Mouse (Mus musculus) lung, postnatal 0 days (tissue): ENCODE measurements around the gene Tmbim6. TPM values are rescaled to one million over a fixed set of nuclear protein-coding genes. Genes with fewer than 3 reads are reported as not detected.
A peak's percentile ranks its signal among the peaks of the same experiment; 100 is the strongest.

Source experiments
- ATAC-seq: fragments of 200-750 bp; cut with Nextera tagmentation; 2 replicates; pipeline ENCODE4 v1.8.0; 2017; ENCODE audit warnings: moderate library complexity
- DNase-seq: peaks from one replicate; pipeline ENCODE4 v3.0.0-alpha.2; 2016; ENCODE audit warnings: low spot score
- H3K27ac ChIP-seq: fragments of 300-500 bp; sonication (generic); 2 replicates; pipeline ENCODE4 v1.5.1; 2014; ENCODE audit warnings: antibody characterized with exemption, mild to moderate bottlenecking, low read length, mixed read lengths
- H3K27me3 ChIP-seq: fragments of 300-500 bp; sonication (generic); replicated peaks from 2 replicates; pipeline ENCODE4 v1.6.1; 2014; ENCODE audit warnings: low read length, mixed read lengths; ENCODE audit not compliant: insufficient read depth
- H3K36me3 ChIP-seq: fragments of 300-500 bp; sonication (generic); 2 replicates; pipeline ENCODE4 v1.6.1; 2014; ENCODE audit warnings: low read length, mixed read lengths; ENCODE audit not compliant: insufficient read depth
- H3K4me1 ChIP-seq: fragments of 300-500 bp; sonication (generic); 2 replicates; pipeline ENCODE4 v1.6.1; 2014; ENCODE audit warnings: antibody characterized with exemption, low read depth, low read length, mixed read lengths; ENCODE audit not compliant: insufficient read depth
- H3K4me2 ChIP-seq: fragments of 300-500 bp; sonication (generic); replicated peaks from 2 replicates; pipeline ENCODE4 v1.6.1; 2014; ENCODE audit warnings: low read depth, mild to moderate bottlenecking, low read length, moderate library complexity, mixed read lengths
- H3K4me3 ChIP-seq: fragments of 300-500 bp; sonication (generic); 2 replicates; pipeline ENCODE4 v1.5.1; 2014; ENCODE audit warnings: low read depth, low read length
- H3K9ac ChIP-seq: fragments of 300-500 bp; sonication (generic); replicated peaks from 2 replicates; pipeline ENCODE4 v1.6.1; 2014; ENCODE audit warnings: low read depth, mild to moderate bottlenecking
- H3K9me3 ChIP-seq: fragments of 300-500 bp; sonication (generic); 2 replicates; pipeline ENCODE4 v1.6.1; 2016; ENCODE audit warnings: low read length, mixed read lengths
- CTCF ChIP-seq: IDR thresholded peaks from 2 replicates; pipeline ENCODE4 v1.5.1; 2016; ENCODE audit warnings: antibody characterized with exemption, mild to moderate bottlenecking
- EP300 ChIP-seq: IDR thresholded peaks from 2 replicates; pipeline ENCODE4 v1.6.1; 2016; ENCODE audit warnings: antibody characterized with exemption, mild to moderate bottlenecking, control low read depth
- WGBS: fragments of 180-500 bp; shearing (Covaris S2); extraction: QIAGEN DNeasy Blood & Tissue Kit; methylation state at CpG from one replicate; pipeline ENCODE4 v1.1.7; 2014; 5-methylcytosine and 5-hydroxymethylcytosine counted together
- polyA plus RNA-seq: library from polyadenylated mRNA; unstranded; fragments of >200 nt; fragmentation: Nextera tagmentation; extraction: Ambion mirVana; gene quantifications from 2 replicates; pipeline ENCODE4 v1.2.1, GENCODE M21; 2015

Gene Tmbim6
- polyA plus RNA-seq, 1 experiment from 2014 or later, result 693 TPM

DNA sequence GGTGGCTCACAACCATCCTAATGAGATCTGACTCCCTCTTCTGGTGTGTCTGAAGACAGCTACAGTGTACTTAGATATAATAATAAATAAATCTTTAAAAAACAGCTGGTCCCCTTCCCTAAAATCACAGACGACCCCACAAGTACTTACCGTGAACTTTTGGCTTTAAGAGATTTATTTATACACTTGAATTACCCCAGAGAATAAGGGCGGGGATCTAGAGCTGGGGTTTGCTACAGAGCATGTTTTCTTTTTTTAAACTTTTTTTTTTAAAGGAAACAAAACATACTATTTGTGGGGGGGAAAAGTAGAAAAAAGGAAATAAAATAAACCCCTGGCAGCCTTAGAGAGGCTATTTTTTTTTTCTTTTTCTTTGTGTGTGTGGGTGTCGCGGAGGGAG, 27.4 kb downstream of the Tmbim6 start:
- Histone ChIP-seq H3K27me3 (no peaks in the 10 kb centered on the region), H3K9me3 (no peaks in the 10 kb centered on the region), H3K4me1 (peaks cover 11% of the 10 kb centered on the region), H3K4me3 (no peak overlapping the region), H3K36me3 (0 out of 2 replicates have a peak, but pooled peaks cover 8% of the 10 kb centered on the region), H3K4me2 (peak overlapping the region; percentile 45), H3K9ac (no peak overlapping the region), H3K27ac (peak overlapping the region; percentile 94)
- TF ChIP-seq EP300, result no peak
- TF ChIP-seq CTCF, result peak; percentile 26; the same call in 1 of the 2 replicates
- ATAC-seq, result no peak
- 4% methylated on average over 5 of the region's 5 CpGs for WGBS
- DNase-seq, result no peak

DNA sequence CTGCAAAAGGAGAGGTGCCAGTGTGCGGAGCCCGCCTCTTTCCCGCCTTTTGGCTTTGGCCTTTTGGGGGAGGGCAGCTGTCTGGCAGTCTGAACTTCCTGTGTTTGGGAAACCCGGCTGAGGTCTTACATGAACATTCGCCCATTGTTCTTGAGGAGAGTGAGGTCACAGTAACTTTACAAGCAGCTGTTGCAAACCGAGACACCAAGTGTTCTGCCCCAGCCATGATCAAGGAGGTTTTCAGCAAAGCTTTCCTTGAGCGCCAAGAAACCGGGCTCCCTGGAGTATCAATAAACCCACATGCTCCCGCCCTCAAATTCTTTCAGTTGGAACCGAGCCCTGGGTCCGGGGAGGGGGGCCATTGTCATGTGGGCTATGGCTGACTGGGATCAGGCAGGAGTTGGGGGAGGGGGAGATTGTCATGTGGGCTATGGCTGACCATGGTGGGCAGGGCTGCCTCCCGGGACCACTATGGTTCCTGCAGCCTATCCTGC, 27.9 kb downstream of the Tmbim6 start:
- Histone ChIP-seq H3K9me3 (no peaks in the 10 kb centered on the region), H3K9ac (no peak overlapping the region), H3K4me2 (peak overlapping the region; percentile 45), H3K4me1 (peaks cover 11% of the 10 kb centered on the region), H3K36me3 (0 out of 2 replicates have a peak, but pooled peaks cover 8% of the 10 kb centered on the region), H3K27ac (peak overlapping the region; percentile 94), H3K27me3 (no peaks in the 10 kb centered on the region), H3K4me3 (no peak overlapping the region)
- DNase-seq, result peak; percentile 93
- peak; percentile 58 for TF ChIP-seq EP300
- TF ChIP-seq CTCF, result no peak
- ATAC-seq, result peak; percentile 71
- WGBS, result 1% methylated on average over 12 of the region's 12 CpGs

DNA sequence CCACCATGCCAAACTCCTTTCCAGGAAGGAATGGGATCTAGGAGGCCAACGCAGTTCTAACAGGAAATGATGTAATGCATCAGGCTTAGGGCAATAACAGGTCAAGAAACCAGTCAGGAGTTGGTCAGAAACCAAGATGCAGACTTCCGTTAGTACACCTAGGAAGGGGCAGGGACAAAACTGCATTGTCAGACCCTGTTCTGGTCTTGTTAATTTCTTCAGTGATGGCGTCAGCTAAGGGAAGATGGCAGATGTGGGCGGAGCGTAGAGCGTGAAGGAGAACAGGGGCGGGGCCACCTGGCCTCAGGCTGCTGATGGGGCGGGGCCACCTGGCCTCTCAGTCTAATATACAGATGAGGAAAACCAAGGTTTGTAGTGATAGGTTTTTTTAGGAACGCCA, 28.5 kb downstream of the Tmbim6 start:
- Histone ChIP-seq H3K4me3 (no peak overlapping the region), H3K36me3 (0 out of 2 replicates have a peak, but pooled peaks cover 8% of the 10 kb centered on the region), H3K27me3 (no peaks in the 10 kb centered on the region), H3K9ac (no peak overlapping the region), H3K4me2 (peak overlapping the region; percentile 45; the same call in 1 of the 2 replicates), H3K9me3 (no peaks in the 10 kb centered on the region), H3K4me1 (peaks cover 11% of the 10 kb centered on the region), H3K27ac (peak overlapping the region; percentile 94)
- 54% methylated on average over 9 of the region's 9 CpGs for WGBS
- ATAC-seq, result peak; percentile 59
- TF ChIP-seq CTCF (no peak), EP300 (no peak)
- peak; percentile 85 for DNase-seq

DNA sequence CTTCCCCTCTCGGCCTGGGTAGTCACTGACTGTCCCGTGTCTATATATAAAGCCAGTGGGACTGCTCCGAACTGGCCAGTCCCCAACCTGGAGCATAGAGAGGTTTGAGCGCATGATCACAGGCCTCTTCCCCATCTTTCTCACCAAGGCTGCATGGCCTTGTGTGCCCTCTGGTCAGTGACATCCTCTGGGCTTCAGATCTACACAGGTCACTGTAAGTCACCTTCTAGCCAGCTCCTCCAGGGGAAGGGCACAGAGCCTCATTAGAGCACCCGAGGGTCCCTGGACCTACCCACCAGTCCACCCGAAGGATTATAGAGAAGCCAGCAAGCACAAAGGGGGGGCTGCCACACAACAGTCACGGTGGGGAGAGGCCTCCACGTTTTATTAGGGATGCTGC, 29.0 kb downstream of the Tmbim6 start:
- Histone ChIP-seq H3K9me3 (no peaks in the 10 kb centered on the region), H3K9ac (no peak overlapping the region)

DNA sequence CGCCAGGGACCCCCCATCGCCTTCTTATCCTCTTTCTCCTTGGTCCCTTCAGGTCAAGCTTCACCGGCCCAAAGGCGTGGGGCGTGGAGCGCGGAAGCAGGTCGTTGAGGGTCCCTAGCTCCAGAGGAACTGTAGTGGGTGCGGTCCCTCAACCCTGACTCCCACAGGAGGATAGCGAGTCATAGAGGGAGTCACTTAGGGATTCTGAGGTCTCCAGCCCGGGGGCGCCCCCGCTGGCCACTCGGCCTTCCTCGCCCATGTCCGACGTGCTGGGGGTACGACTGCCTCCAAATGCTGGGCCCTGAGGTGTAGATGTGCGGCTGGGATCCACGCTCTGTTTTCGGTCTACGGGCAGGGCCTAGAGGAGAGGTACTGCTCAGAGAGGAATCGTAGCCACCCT, 29.9 kb downstream of the Tmbim6 start:
- H3K4me2 ChIP-seq, result no peak overlapping the region
- no peaks in the 10 kb centered on the region for H3K9me3 ChIP-seq
- peaks cover 16% of the 10 kb centered on the region; the same call in 1 of the 2 replicates for H3K36me3 ChIP-seq
- TF ChIP-seq EP300 (no peak), CTCF (peak; percentile 29; the same call in 1 of the 2 replicates)
- 91% methylated on average over 23 of the region's 23 CpGs for WGBS
- H3K4me1 ChIP-seq, result peaks cover 11% of the 10 kb centered on the region
- no peaks in the 10 kb centered on the region for H3K27me3 ChIP-seq
- no peak for ATAC-seq
- H3K9ac ChIP-seq, result no peak overlapping the region
- DNase-seq, result no peak
- no peak overlapping the region for H3K27ac ChIP-seq
- no peak overlapping the region for H3K4me3 ChIP-seq

More for the DNA sequence above, 29.0 kb downstream of the Tmbim6 start:
- TF ChIP-seq CTCF, result no peak
- no peak for TF ChIP-seq EP300
- peaks cover 11% of the 10 kb centered on the region for H3K4me1 ChIP-seq
- no peak overlapping the region for H3K4me3 ChIP-seq
- DNase-seq, result no peak
- peak overlapping the region; percentile 94 for H3K27ac ChIP-seq
- H3K4me2 ChIP-seq, result no peak overlapping the region
- 75% methylated on average over 8 of the region's 8 CpGs for WGBS
- no peak for ATAC-seq
- H3K27me3 ChIP-seq, result no peaks in the 10 kb centered on the region
- 0 out of 2 replicates have a peak, but pooled peaks cover 8% of the 10 kb centered on the region for H3K36me3 ChIP-seq

DNA sequence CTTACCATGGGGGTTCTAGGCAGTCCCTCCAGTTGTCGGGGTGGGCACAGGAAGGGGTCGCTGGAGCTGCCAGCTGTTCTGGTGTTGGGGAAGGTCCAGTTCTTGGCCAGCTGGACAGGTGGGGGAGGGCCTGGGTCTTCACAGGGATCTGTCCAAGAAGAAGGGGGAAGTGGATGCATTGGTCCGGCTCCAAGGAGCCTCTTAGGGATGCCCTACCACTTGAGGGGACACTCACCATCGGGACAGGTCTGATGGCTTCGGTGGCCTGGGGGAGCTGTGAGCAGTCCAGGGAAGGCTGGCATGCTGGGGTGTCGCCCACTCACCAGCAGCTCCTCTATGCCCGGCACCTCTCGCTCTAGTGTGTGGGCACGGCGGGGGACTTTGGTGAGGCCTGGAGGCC, 30.4 kb downstream of the Tmbim6 start:
- peaks cover 16% of the 10 kb centered on the region; the same call in 1 of the 2 replicates for H3K36me3 ChIP-seq

More for the DNA sequence above, 30.4 kb downstream of the Tmbim6 start:
- DNase-seq (no peak), ATAC-seq (no peak)
- 84% methylated on average over 10 of the region's 10 CpGs for WGBS
- TF ChIP-seq EP300, result no peak
- no peak for TF ChIP-seq CTCF
- Histone ChIP-seq H3K4me1 (peaks cover 11% of the 10 kb centered on the region), H3K27ac (no peak overlapping the region), H3K4me2 (no peak overlapping the region), H3K4me3 (no peak overlapping the region), H3K27me3 (no peaks in the 10 kb centered on the region), H3K9me3 (no peaks in the 10 kb centered on the region), H3K9ac (no peak overlapping the region)
